Mouse (Mus musculus) layer of hippocampus, postnatal 36 days (tissue): ENCODE results near the gene Car14. TPM values are rescaled to one million over a fixed set of nuclear protein-coding genes. Genes with fewer than 3 reads are reported as not detected.

Source experiments
- DNase-seq, 2 experiments: peaks; one replicate each; pipeline ENCODE4 v3.0.0; 2022
- total RNA-seq, 2 experiments: library from RNA; stranded (reverse); gene quantifications; 2 replicates each; pipeline ENCODE4 v1.2.3; 2021

Car14 gene
- total RNA-seq, 2 experiments from 2014 or later: 9.0 to 12.2 TPM

GRCm38 (mm10) chr3:95851317-95851716 lies 53.2 kb downstream of the Car14 start:
- DNase-seq: no peak

GRCm38 (mm10) chr3:95850611-95851010 lies 53.9 kb downstream of the Car14 start:
- DNase-seq: no peak

Other genes with a start within 250 kb of the Car14 start
- gene Mcl1, start 245.9 kb downstream of the Car14 start, total RNA-seq: 10 to 100 TPM; 60.8 to 61.3 TPM
- gene Adamtsl4, start 216.8 kb downstream of the Car14 start, total RNA-seq: 1 to 10 TPM; 5.0 to 5.1 TPM
- gene Ecm1, start 165.1 kb downstream of the Car14 start, total RNA-seq: 10 to 100 TPM in 1 of 2 experiments, 1 to 10 TPM in 1; 8.4 to 10.5 TPM
- gene Tars2, start 144.5 kb downstream of the Car14 start, total RNA-seq: 10 to 100 TPM; 39.4 to 51.2 TPM
- 10 to 100 TPM; 68.5 to 71.8 TPM for gene Rprd2, start 85.8 kb downstream of the Car14 start, total RNA-seq
- gene Prpf3, start 48.8 kb downstream of the Car14 start, total RNA-seq: 10 to 100 TPM; 29.9 to 38.4 TPM
- 100 to 1,000 TPM; 159 to 165 TPM for gene Mrps21, start 33.2 kb downstream of the Car14 start, total RNA-seq
- 10 to 100 TPM in 1 of 2 experiments, 1 to 10 TPM in 1; 8.1 to 12.9 TPM for gene Ciart, start 22.4 kb downstream of the Car14 start, total RNA-seq
- 1 to 10 TPM; 2.5 to 3.6 TPM for gene BC028528, start 12.7 kb downstream of the Car14 start, total RNA-seq
- 10 to 100 TPM; 72.2 to 83.3 TPM for gene Aph1a, start 10.7 kb downstream of the Car14 start, total RNA-seq
- gene Anp32e, start 24.6 kb upstream of the Car14 start, total RNA-seq: 10 to 100 TPM; 77.4 to 94.7 TPM
- 10 to 100 TPM; 37.3 to 41.0 TPM for gene Plekho1, start 91.3 kb upstream of the Car14 start, total RNA-seq
- gene Vps45, start 153.8 kb upstream of the Car14 start, total RNA-seq: 10 to 100 TPM; 40.8 to 46.3 TPM
- gene Otud7b, start 199.8 kb upstream of the Car14 start, total RNA-seq: 10 to 100 TPM; 31.0 to 32.6 TPM